Mouse (Mus musculus) splenic B cell, adult 2 months (primary cell): ENCODE results near the gene Mmp7.

ENCODE experiments used
- DNase-seq: peaks from one replicate; pipeline ENCODE4 v3.0.0-alpha.2; 2011; ENCODE audit warnings: low read depth, low spot score
- H3K27me3 ChIP-seq: 2 replicates; pipeline ENCODE4 v1.6.1; 2012; ENCODE audit warnings: mild to moderate bottlenecking, low read length, moderate library complexity, mixed read lengths; ENCODE audit not compliant: control insufficient read depth, poor library complexity, insufficient read depth, severe bottlenecking
- H3K36me3 ChIP-seq: 2 replicates; pipeline ENCODE4 v1.6.1; 2012; ENCODE audit warnings: mild to moderate bottlenecking, low read length, moderate library complexity, mixed read lengths; ENCODE audit not compliant: control insufficient read depth, poor library complexity, insufficient read depth, severe bottlenecking

Gene Mmp7

DNA sequence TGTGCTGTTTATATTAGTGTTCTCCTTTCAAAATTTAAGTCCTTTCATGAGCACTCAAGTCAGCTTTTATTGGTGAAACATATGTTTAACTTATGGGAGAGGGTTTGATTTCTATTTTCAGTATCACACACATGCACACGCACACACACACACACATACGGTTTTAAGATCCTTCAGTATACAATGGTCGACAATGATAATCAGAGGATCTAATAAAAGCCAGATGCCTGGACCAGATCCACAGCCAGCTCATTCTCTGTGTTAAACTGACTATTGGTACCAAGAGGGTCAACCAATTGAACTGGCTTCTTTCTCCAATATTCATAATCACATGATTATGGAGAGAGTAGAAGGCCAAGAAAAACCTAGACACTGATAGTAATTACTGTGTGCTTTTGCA lies 3.8 kb downstream of the Mmp7 start:
- Histone ChIP-seq H3K36me3 (no peaks in the 10 kb centered on the region), H3K27me3 (no peaks in the 10 kb centered on the region)
- DNase-seq, result no peak

DNA sequence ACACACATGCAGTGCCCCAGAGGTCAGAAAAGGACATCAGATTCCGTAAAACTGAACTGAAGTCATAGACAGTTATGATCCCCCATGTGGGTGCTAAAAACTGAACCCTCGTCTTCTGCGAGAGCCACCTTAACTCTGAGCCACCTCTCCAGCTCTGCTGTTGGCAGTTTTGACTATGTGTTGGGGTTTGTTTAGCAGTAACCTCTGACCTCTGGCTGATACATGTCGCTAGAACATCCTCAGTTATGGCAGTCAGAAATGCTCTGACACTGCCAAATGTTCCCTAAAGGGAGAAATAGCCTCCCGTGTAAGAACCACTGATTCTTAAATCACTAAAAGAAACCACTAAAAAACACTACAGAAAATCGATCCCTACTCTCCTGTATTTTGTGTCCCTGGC lies 16.8 kb downstream of the Mmp7 start:
- Histone ChIP-seq H3K27me3 (no peaks in the 10 kb centered on the region), H3K36me3 (no peaks in the 10 kb centered on the region)
- DNase-seq, result no peak

GRCm38 (mm10) chr9:7711196-7711595 lies 19.3 kb downstream of the Mmp7 start:
- H3K27me3 ChIP-seq, result no peaks in the 10 kb centered on the region
- H3K36me3 ChIP-seq, result no peaks in the 10 kb centered on the region
- DNase-seq, result no peak

GRCm38 (mm10) chr9:7714062-7714907 lies 22.4 kb downstream of the Mmp7 start:
- no peaks in the 10 kb centered on the region for H3K36me3 ChIP-seq
- peak; percentile 85 for DNase-seq
- no peaks in the 10 kb centered on the region for H3K27me3 ChIP-seq

GRCm38 (mm10) chr9:7714908-7715175 lies 23.0 kb downstream of the Mmp7 start:
- no peak for DNase-seq
- Histone ChIP-seq H3K36me3 (no peaks in the 10 kb centered on the region), H3K27me3 (no peaks in the 10 kb centered on the region)

- Histone ChIP-seq H3K36me3 (no peaks in the 10 kb centered on the region), H3K27me3 (no peaks in the 10 kb centered on the region)
- no peak for DNase-seq
These were observed 29.7 kb downstream of the Mmp7 start for GRCm38 (mm10) chr9:7721543-7721942.

GRCm38 (mm10) chr9:7728997-7729396 lies 37.1 kb downstream of the Mmp7 start:
- no peaks in the 10 kb centered on the region for H3K36me3 ChIP-seq
- no peak for DNase-seq
- no peaks in the 10 kb centered on the region for H3K27me3 ChIP-seq

- H3K27me3 ChIP-seq, result no peaks in the 10 kb centered on the region
- peak; percentile 90 for DNase-seq
- no peaks in the 10 kb centered on the region for H3K36me3 ChIP-seq
These were observed 50.8 kb downstream of the Mmp7 start for GRCm38 (mm10) chr9:7742696-7743095.

- H3K27me3 ChIP-seq, result no peaks in the 10 kb centered on the region
- peak; percentile 49 for DNase-seq
- no peaks in the 10 kb centered on the region for H3K36me3 ChIP-seq
These were observed 52.3 kb downstream of the Mmp7 start for GRCm38 (mm10) chr9:7744156-7744555.

DNA sequence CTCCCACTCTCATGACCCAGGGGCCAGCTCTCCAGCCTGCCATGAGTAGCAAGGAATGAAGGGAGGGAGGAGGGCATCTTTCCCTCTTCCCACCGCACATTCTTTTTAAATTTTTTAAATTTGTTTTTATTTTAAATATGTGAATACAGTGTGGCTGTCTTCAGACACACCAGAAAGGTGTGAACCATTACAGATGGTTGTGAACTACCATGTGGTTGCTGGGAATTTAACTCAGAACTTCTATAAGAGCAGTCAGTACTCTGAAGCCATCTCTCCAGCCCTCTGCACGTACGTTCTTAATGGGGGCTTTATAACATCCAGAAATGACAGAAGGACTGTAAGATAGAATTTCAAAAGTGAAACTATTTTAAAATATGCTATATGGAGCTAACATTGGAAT lies 57.0 kb downstream of the Mmp7 start:
- no peak for DNase-seq
- H3K36me3 ChIP-seq, result no peaks in the 10 kb centered on the region

More for the DNA sequence above, 57.0 kb downstream of the Mmp7 start:
- no peaks in the 10 kb centered on the region for H3K27me3 ChIP-seq
